Mouse (Mus musculus): Measurements from ENCODE around the gene Hdlbp.
"Not testable (repeated sequence)": the region's sequence is repeated elsewhere in the genome, so short reads cannot be mapped to it uniquely, and the experiment has no call there.

The Hdlbp gene
- long read RNA-seq, experiment 1, full-length matches to known transcripts, result 30 of 255 reads
- long read RNA-seq, experiment 1, partial matches to known transcripts, result 185 of 255 reads
- long read RNA-seq, experiment 1, other reads (novel, unspliced or antisense), result 40 of 255 reads
- long read RNA-seq, experiment 2, full-length matches to known transcripts, result 24 of 282 reads
- long read RNA-seq, experiment 2, partial matches to known transcripts, result 221 of 282 reads
- long read RNA-seq, experiment 2, other reads (novel, unspliced or antisense), result 37 of 282 reads

GRCm38 (mm10) chr1:93478586-93479475 is at the start of gene Hdlbp:
Gene Hdlbp, minus strand, starts transcription at chr1:93478815.
- intact Hi-C loops (cut with DNase I), result loop anchor here (2.0 kb wide), 1 partner anchor 34 kb away; no protein-coding TSS in a partner anchor

DNA sequence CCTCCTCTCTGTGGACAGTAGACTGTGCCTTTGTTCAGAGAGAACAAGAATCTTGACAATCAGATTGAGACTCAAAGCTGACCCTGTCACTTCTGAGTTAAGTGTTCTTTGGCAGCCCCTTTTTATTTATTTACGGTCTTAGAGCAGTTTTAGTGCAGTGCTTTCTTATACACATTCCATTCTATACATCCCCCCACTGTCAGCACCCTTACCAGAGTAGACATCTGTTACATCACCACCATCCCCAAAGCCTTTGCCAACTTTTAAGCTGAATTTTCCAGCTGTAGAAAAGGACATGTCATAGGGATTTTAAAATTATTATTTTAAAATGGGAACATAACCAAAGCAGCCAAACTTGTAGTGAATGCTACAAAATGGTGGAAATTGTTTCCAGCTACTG is 43.7 kb upstream of the Hdlbp start:
- intact Hi-C loops (cut with DNase I), result no loop called here

- intact Hi-C loops (cut with DNase I), result no loop called here
These were observed 42.9 kb upstream of the Hdlbp start for GRCm38 (mm10) chr1:93521491-93521890.

GRCm38 (mm10) chr1:93513221-93513620 is 34.6 kb upstream of the Hdlbp start:
- intact Hi-C loops (cut with DNase I), result loop anchor here (5.0 to 10.0 kb wide), 2 partner anchors 119 to 212 kb away; no protein-coding TSS in a partner anchor

GRCm38 (mm10) chr1:93512351-93512690 is 33.7 kb upstream of the Hdlbp start:
- intact Hi-C loops (cut with DNase I), result loop anchor here (5.0 to 10.0 kb wide), 2 partner anchors 120 to 212 kb away; no protein-coding TSS in a partner anchor

DNA sequence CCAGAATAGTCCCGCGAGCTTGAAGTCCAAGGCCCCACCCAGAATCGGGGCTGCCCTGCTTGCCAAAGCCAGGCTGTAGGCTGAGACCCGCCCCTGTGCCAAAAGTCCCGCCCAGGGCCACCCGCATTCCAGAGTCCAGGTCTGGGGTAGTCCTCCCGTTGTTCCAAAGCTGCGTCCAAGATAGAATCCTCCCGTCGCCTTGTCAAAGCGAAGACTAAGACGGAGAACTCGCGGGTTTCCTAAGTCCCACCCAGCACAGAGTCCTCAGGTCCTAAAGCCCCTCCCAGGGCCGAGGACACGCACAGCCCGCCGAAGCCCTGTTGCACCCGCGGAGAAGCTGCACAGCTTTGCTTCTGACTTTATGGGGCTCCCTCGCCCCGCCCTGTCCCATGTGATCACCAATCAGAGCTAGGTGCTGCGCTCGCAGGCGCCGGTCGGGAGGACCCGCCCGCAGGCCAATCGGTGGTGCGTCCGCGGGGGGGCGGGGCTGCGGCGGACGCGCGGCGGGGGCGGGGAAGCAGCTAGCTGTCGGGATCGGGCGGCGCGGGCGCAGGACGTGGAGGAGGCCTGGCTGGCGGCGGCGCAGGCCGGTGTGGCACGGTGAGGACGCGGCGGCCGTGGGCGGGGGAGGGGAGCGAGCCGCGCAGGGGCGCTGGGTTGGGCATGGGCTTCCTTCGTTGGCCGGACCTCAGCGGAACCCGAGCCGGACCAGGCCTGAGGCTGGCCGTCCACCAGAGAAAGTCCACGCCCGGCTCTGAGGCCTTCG is 33.2 kb upstream of the Hdlbp start, which contains the start of gene Farp2:
Gene Farp2, plus strand, starts transcription at position 495 of the 766 bp plus-strand sequence.
- intact Hi-C loops (cut with DNase I), result loop anchor here (5.0 to 10.0 kb wide), 2 partner anchors 121 to 213 kb away; no protein-coding TSS in a partner anchor

GRCm38 (mm10) chr1:93508576-93508975 is 30.0 kb upstream of the Hdlbp start:
- intact Hi-C loops (cut with DNase I), result loop anchor here (5.0 to 10.0 kb wide), 3 partner anchors 81 to 336 kb away; no protein-coding TSS in a partner anchor

- intact Hi-C loops (cut with DNase I), result loop anchor here (5.0 to 10.0 kb wide), 3 partner anchors 80 to 335 kb away; no protein-coding TSS in a partner anchor
These were observed 28.5 kb upstream of the Hdlbp start for GRCm38 (mm10) chr1:93506944-93507676.

GRCm38 (mm10) chr1:93495312-93495711 is 16.7 kb upstream of the Hdlbp start:
- intact Hi-C loops (cut with DNase I), result no loop called here

DNA sequence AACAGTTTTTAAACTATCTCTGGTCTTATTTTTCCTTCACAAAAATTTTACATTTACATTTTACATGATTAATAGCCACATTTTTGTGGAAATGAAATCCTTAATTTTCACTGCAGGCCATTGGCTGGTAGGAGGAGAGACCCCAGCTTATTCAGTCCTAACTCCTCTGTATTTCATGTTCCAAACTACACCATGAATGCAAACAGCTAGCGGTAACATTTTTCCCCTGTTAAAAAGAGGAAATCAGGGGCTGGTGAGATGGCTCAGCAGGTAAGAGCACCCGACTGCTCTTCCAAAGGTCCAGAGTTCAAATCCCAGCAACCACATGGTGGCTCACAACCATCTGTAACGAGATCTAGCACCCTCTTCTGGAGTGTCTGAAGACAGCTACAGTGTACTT is 7.7 kb upstream of the Hdlbp start:
- intact Hi-C loops (cut with DNase I), result not testable (repeated sequence)

DNA sequence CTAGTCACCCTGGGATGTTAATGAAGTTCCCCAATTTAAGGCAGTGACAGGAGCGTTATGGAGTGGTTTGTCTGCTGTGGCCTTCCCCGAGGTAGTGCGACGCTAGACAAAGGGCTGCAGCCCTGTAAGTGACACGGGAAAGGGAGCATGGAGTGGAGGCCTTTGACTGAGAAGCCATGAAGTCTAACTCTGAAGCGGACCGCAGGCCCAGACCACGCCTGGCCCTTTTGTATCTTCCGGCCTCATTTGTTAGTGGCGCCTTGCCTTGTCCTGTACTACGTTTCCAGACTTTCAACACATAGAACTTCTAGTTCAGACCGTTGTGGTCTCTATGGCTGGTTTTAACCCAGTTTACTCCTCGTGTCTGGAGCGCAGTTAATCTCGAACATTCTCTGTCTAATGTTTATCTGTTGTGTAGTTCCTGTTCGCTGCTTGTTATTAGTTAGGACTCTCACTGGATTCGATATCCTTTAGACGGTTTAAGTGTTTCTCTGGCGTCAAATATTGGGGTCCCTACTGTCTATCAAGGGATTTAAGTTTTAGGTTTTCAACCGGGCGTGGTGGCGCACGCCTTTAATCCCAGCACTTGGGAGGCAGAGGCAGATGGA is 965 bp upstream of the Hdlbp start:
- intact Hi-C loops (cut with DNase I), result loop anchor here (2.0 kb wide), 1 partner anchor 35 kb away; no protein-coding TSS in a partner anchor

DNA sequence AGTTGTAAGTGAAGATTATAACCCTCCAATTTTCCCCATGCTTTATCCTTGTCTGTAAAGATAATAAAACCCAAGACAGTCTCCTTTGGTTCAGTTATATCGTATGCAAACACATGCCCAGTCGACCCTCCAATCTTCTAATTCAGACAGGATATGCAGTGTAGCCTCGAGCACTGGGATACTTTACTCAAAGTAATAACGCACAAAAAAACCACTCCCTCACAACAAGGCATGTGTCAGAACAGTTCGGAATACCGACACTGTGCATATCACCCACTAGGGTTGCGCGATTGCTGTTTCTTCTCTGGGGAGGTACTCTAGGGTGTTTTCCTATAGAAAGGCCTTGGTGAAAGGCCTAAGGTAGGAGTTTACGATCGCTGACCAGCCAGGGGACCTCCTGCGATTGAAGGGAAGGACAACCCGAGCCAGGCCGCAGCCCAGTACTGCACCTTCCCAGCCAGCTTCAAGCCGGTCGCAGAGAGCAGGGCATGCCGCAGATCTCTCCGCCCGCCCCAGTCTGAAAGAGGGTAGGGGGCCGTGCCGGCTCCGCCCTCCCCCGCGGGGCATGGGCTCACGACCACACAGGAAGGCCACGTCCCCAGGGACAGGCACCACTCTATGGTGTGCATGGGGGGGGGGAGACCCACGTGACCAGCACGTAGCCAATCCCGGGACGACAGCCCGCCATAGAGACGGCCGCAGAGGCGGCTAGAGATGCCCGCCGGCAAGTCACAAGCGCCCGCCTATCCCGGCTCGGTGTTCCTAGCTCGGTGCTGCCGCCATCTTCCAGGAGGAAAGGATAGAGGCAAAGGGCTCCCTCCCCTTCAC is 643 bp downstream of the Hdlbp start:
- intact Hi-C loops (cut with DNase I), result loop anchor here (2.0 kb wide), 1 partner anchor 33 kb away; no protein-coding TSS in a partner anchor

- intact Hi-C loops (cut with DNase I), result no loop called here
These were observed 2.9 kb downstream of the Hdlbp start for GRCm38 (mm10) chr1:93475694-93476093.

DNA sequence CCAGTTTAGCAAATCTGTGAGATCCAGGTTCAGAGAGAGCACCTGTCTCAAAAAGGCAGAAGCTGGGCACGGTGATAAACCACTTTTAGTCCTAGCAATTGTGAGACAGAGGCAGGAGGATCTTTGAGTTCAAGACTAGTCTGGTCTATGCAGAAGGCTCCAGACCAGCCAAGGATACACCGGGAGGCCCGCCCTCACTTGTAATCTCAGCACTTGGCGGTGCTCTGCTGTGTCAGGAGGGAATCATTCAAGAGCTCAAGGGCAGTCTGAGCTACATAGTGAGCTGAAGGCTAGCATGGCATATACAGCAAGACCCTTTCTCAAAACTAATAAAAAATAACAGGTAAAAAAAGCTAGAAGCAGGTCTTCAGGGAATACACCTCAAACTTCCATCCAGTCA is 10.0 kb downstream of the Hdlbp start:
- intact Hi-C loops (cut with DNase I), result no loop called here

DNA sequence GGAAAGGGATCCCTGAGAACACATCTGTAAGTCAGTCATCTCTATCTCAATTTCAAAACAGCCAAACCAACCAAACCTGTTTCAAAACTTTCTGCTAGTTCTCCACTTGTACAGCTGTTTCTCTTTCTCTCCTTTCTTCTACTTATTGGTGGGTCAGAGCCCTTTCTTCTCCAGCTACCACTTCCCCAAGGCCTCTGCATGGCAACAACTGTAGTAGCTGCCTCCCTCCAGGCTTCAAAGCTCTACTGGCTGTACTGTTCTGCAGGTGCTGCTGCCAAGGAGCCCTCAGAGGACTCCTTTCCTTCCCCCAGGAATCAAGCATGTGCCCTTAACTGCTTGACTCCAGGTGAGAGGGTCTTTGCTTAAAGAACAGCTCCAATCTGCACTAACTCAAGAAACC is 12.9 kb downstream of the Hdlbp start:
- intact Hi-C loops (cut with DNase I), result no loop called here

DNA sequence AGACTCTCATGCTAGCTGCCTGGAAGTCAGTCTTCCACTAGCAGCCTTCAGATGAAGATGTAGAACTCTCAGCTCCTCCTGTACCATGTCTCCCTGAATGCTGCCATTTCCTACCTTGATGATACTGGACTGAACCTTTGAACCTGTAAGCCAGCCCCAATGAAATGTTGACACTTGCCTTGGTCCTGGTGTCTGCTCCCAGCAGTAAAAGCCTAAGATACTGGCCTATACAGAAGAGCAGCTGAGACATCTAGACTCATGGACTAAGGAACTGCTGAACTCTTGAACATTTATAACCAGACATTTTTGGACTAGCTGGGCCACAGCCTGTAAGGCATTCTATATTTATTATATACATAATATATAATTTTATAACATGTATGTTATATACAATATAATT is 13.5 kb downstream of the Hdlbp start:
- intact Hi-C loops (cut with DNase I), result no loop called here

GRCm38 (mm10) chr1:93459101-93459500 is 19.5 kb downstream of the Hdlbp start:
- intact Hi-C loops (cut with DNase I), result no loop called here

DNA sequence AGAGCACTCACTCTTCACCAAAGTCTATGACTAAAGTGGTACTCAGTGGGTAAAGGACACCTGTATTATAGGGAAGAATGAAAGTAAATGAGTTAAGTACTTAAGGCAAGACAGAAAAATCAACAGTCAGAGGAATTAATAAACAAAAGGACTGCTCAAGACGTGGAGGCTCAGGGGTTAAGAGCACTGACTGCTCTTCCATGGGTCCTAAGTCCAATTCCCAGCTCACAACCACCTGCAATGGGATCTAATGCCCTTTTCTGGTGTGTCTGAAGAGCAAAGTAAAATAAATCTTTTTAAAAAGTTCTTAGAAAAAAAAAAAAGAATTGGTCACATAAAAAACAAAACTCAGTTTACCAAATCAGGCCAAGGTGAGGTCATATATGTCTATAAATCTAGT is 20.3 kb downstream of the Hdlbp start:
- intact Hi-C loops (cut with DNase I), result no loop called here

- intact Hi-C loops (cut with DNase I), result no loop called here
These were observed 24.8 kb downstream of the Hdlbp start for GRCm38 (mm10) chr1:93453721-93454255.
